Mouse (Mus musculus): ENCODE results near the gene Wnt10a.
A peak's percentile ranks its signal among the peaks of the same experiment; 100 is the strongest.
"Not testable (repeated sequence)": the region's sequence is repeated elsewhere in the genome, so short reads cannot be mapped to it uniquely, and the experiment has no call there.

Gene Wnt10a

GRCm38 (mm10) chr1:74816612-74817199 is 25.4 kb downstream of the Wnt10a start:
- peak; percentile 91 for DNase-seq

- no peak for DNase-seq
Measured at GRCm38 (mm10) chr1:74817219-74817618, 25.9 kb downstream of the Wnt10a start.

GRCm38 (mm10) chr1:74818509-74818908 is 27.2 kb downstream of the Wnt10a start:
- no peak for DNase-seq

GRCm38 (mm10) chr1:74823598-74823997 is 32.3 kb downstream of the Wnt10a start:
- not testable (repeated sequence) for DNase-seq

GRCm38 (mm10) chr1:74824518-74825302 is 33.4 kb downstream of the Wnt10a start:
- no peak for DNase-seq

- DNase-seq, result no peak
Measured at GRCm38 (mm10) chr1:74830061-74830460, 38.7 kb downstream of the Wnt10a start.

GRCm38 (mm10) chr1:74833255-74833654 is 41.9 kb downstream of the Wnt10a start:
- no peak for DNase-seq

GRCm38 (mm10) chr1:74843090-74843489 is 51.8 kb downstream of the Wnt10a start:
- DNase-seq, result no peak

- DNase-seq, result no peak
Measured at GRCm38 (mm10) chr1:74846341-74846740, 55.0 kb downstream of the Wnt10a start.

- DNase-seq, result no peak
Measured at GRCm38 (mm10) chr1:74848946-74849345, 57.6 kb downstream of the Wnt10a start.

- DNase-seq, result no peak
Measured at GRCm38 (mm10) chr1:74850251-74850650, 58.9 kb downstream of the Wnt10a start.

GRCm38 (mm10) chr1:74851001-74851775 is 59.9 kb downstream of the Wnt10a start:
- DNase-seq, result no peak

All from thymus, postnatal 4 days (tissue).